Mouse (Mus musculus): ENCODE measurements at regions not wholly inside any gene's neighbourhood (a gene's known extent, or its start where the extent isn't known, plus 50 kb on each side); places are given as distances from the start of the nearest gene placed in this dataset.

- no peak for DNase-seq (ENCODE audit: low read depth)
Measured at GRCm38 (mm10) chr17:80891656-80892055, 52.8 kb upstream of the Tmem178 start.

DNA sequence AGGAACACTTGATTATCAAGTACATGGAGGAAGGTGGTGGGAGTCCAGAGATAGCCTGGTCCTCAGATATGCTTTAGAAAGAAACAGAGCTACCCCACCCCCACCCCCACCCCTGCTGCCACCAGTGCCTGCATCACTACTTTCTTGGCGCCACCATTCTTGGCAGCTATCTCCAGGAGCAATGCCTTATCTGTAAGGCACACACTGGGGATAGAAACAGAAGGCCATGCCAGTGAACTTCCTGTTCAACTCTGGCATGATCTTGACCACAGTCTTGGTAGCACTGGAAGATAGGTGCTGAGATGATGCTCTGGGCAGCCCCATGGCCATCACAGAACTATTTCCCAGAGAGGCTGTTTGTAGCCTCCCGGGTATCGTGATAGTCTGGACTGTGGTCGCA, 55.3 kb upstream of the Tmem178 start:
- no peak for DNase-seq (ENCODE audit: low read depth)

DNA sequence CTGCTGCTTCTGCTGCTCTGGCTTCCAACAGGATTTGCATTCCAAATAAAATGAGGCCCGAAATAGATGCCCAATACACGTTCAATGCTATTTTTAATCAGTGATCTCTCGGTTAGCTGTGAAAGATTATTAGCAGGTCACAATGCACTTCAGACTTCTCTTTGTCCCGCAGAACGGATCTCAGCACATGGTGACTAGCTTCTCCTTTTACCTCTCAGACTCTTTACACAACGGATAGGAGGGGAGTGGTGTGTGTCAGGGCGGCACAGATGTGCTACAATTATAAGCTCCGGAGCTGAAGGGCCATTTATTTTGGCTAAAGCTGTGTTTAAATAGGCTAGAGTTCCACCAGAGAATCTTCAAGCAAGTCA, 56.7 kb upstream of the Tmem178 start:
- no peak for DNase-seq (ENCODE audit: low read depth)

DNA sequence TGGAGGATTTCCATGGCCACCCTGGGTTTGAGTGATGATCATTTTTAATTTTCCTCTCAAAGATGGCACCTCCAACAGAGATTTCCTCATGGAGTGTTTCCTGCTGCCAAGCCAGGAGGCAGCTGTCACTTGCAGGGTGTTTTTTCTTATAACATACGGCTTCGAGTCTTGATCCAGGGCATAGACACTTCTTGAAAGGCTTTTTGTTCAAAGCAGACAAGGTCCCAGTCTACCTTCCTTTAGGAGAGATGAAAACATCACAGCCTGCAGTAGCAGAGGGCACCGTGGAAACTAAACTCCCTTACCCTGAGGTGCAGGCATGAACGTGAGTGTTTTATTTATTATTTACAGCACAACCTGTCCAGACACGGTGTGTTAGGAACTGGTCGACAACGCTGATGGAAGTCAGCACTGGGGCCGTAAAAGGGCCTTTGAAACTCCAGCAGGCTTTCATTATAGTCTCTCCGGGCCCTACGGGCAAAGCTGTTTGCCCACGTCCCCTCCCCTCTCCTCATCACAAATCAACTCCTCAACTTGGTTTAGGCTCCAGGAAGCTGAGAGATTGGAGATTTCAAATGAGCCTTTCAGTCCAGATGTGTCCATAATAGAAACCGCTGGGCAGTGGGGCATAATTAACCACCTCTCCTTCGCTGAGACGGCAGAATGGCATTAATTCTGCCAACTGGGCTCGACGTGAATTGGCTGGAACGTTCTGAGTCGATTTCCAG, 57.2 kb upstream of the Tmem178 start:
- DNase-seq (ENCODE audit: low read depth): no peak

GRCm38 (mm10) chr17:80886211-80886701, 58.2 kb upstream of the Tmem178 start:
- no peak for DNase-seq (ENCODE audit: low read depth)

- DNase-seq (ENCODE audit: low read depth): no peak
Measured at GRCm38 (mm10) chr17:80885706-80886105, 58.7 kb upstream of the Tmem178 start.

- DNase-seq (ENCODE audit: low read depth): no peak
Measured at GRCm38 (mm10) chr17:80884886-80885285, 59.5 kb upstream of the Tmem178 start.

DNA sequence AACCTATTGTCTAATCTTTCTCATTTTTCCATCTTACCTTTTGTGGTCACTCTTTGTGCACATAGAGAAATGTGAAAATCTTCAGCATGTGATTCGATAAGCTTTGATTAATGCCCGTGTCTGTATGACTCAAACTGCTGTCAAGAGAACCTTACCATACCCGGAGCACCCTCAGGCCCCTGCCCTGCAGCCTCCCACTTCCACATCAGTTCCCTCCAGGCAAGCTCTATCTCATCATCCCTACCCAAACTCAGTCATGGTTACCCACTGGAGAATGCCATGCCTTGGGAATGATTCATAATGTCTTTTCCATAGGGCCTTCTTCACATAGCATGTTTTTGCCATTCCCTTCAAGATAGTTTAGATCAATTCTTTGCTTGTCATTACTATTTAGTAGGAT, 62.0 kb upstream of the Tmem178 start:
- no peak for DNase-seq (ENCODE audit: low read depth)

DNA sequence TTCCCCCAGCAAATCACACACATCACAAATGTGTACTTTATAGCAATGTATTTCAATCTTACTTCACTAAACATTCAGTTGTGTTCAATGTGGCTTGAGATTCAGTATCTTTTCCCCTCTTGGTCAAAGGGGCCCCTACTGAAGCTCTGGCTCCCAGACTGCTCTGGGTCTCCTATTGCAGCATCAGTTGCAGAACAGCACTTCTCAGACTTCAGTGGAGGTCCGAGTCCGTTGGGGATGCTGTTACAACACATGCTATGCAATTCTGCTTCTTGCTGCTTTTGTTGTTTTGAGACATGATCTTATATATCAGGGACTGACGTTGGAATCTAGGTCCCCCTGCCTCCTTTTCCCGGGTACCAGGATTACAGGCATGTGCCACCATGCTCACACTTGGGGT, 64.1 kb upstream of the Tmem178 start:
- no peak for DNase-seq (ENCODE audit: low read depth)

DNA sequence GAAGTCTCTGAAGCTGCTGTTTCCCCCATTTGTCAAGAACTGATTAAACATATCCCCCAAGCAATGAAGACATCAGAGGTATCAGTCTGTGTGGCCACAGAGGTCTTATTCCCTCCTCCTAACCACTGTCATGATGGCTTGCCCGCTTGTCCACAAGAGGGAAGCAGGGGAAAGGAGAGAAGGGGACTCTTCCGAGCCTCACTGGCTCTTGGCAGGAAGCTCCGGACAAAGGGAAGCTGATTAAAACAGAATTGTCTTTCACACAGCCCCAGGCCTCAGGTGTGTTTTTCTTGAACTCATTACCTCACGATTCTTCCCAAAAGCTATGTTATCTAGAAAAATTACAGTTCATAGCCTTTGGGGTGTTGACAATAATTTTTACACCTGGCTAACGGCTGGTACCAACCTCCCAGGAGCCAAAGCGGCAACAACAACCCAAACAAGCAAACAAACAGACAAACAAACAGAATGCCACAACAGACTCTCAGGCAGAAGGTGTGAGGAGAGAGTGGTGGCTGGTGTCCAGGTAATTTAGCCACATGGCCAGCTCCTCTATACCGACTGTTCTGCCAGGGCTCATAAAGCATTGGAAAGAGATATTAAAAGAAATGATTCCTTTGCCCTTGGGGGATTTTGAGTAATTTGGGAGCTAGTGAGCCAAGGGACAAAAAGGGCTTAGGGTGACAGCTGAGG, 68.9 kb upstream of the Tmem178 start:
- DNase-seq (ENCODE audit: low read depth): no peak

DNA sequence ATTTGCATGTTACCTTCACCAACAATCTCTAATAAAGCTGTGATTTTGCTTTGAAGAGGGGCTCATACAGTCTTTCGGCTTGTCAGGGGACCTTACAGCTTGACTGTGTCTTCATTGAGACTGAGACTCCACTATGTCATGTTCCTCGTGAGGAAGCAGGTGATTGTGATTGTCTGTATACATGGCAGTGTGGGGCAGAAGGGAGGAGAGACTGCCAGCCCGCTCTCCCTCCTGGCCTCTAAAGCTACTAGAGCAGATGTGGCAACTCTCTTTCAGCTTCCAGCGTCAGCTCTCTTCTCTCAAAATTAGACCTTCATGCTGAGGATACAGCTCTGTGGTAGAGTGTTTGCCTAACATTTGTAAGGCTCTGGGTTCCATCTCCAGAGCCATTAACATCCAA, 73.5 kb upstream of the Tmem178 start:
- DNase-seq (ENCODE audit: low read depth): no peak

GRCm38 (mm10) chr17:80862338-80862737, 82.1 kb upstream of the Tmem178 start:
- DNase-seq (ENCODE audit: low read depth): no peak

- no peak for DNase-seq (ENCODE audit: low read depth)
Measured at GRCm38 (mm10) chr17:80846996-80847810, 97.2 kb upstream of the Tmem178 start.

DNA sequence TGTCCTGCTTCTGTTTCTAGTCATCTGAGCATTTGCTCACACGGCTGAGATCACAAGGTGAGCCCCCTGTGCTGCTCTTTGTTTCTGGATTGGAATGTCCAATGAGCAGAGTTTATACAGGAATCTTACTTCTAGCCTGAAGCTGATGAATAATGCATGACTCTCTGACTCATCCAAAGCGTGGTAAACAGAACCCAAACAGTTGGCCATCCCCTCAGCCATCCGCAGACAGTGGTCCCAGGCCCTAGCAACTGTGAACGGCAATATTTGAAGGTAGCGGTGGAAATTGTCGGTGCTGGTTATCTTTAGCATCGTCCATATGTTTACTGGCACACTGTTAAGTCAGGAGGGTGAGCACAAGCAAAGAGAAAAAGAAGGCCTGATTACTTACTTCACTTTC, 99.1 kb upstream of the Tmem178 start:
- no peak for DNase-seq (ENCODE audit: low read depth)

DNA sequence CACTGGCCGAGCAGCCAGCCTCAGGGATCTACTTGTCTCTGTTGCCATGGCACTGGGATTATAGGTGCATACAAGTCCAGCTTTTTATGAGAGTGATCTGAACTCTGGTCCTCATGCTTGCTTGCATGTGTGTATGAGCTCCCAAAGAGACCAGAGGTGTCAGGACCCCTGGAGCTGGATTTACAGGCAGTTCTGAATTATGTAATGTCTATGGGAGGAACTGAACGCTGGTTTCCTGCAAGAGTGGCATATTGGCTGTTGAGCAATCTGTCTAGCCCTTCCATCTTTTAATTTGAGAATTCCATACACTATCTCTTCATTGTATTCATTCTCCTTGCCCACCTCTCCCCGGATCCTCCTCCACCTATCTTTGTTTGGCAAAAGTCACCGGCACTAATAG, 102.5 kb upstream of the Tmem178 start:
- no peak for DNase-seq (ENCODE audit: low read depth)

GRCm38 (mm10) chr17:80840896-80841295, 103.5 kb upstream of the Tmem178 start:
- DNase-seq (ENCODE audit: low read depth): no peak

DNA sequence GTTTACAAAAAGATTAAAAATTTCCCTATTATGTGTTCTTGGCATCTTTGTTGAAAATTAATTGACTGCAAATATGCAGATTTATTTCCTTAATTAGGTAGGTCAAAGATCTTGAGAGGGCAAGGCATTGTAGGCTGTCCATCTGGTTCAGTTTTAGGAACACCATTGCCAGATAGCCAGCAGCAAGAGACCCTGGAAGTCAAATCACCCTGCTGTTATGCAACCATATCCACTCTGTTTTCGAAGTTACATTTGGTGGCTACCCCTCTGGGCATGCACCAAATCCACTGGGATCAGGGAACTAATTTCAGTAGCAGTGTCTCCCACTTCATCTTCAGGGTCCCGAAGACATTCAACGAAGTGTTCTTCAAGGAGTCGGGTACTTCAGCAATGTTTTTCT, 104.0 kb upstream of the Tmem178 start:
- no peak for DNase-seq (ENCODE audit: low read depth)

DNA sequence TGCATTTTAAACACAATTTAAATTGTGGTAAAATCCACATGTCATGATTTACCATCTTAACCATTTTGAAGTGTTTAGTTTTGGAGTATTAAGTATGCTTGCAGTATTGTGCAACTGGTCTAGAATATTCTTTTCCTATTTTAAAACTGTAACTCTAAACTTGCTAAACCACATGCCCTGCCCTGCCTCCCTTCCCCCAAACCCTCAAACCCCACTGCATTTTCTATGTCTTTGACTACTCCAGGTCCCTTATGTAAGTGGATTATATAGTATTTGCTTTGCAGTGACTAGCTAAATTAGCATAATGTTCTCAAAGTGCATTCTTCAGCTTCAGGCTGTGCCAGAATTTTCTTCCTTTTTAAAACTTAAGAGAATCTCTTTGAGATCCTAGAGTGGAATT, 106.4 kb upstream of the Map4k3 start:
- no peak for DNase-seq (ENCODE audit: low read depth)

- DNase-seq (ENCODE audit: low read depth): no peak
Measured at GRCm38 (mm10) chr17:80834176-80834517, 105.9 kb upstream of the Map4k3 start.

DNA sequence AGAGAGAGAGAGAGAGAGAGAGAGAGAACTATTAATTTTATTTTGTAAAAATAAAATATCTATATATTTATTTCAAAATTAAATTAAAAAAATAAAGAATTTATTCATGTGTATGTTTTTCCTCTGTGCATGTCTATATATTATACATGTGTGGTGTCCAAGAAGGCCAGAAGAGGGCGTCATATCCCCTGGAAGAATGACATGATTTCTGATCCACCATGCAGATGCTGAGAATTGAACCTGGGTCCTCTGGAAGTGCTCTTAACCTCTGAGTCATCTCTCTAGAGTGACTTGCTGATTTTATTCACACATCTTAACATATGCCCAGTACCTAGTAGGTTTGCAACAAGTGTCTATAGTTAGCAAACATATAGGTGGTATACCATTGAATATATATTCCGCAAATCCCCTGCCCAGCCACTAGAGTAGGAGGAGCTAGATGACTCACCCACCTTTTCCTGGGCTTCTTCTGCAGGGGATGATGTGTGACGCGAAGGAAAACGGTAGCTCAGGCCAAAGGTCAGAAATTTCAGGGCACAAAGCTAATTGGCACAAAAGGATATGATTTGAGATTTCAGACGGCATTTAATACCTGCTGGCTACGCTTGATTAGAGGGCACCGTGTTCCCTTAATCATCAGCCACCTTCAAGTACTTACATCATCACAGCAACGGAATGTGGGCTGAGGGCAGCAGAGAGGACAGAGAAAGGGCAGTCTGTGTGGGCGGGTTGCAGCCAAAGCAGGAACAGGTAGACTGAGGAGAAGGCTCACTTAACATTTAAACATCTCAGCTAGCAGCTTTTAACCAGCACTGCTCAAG, 105.3 kb upstream of the Map4k3 start:
- no peak for DNase-seq (ENCODE audit: low read depth)

DNA sequence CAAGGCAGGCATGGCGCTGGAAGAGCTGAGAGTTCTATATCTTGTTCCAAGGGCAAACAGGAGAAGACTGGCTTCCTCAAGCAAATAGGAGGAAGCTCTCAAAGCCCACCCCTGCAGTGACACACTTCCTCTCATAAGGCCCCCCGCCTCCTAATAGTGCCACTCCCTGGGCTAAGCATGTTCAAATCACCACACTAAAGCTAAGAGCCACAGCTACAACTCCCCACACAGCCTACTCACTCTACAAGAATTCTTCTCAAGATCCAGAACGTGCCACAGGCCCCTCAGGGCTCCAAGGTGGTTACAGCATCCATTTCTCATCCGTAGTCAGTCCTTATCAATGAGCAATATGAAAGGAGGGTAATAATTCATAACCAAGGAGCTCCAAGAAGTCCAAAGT, 103.4 kb upstream of the Map4k3 start:
- DNase-seq (ENCODE audit: low read depth): no peak

GRCm38 (mm10) chr17:80827896-80828295, 99.6 kb upstream of the Map4k3 start:
- DNase-seq (ENCODE audit: low read depth): no peak

All from naive thymus-derived CD4-positive, alpha-beta T cell, adult 2 months (primary cell).